Mouse (Mus musculus): ENCODE data around the gene Fundc1. TPM values are rescaled to one million over a fixed set of nuclear protein-coding genes. Genes with fewer than 3 reads are reported as not detected.

Fundc1 gene
- total RNA-seq, 2 experiments from 2014 or later: 25.1 to 30.6 TPM

GRCm38 (mm10) chrX:17512021-17512602, 60.0 kb downstream of the Fundc1 start:
- intact Hi-C loops (cut with DNase I): no loop called here
- no peak for DNase-seq (ENCODE audit: low spot score in 2 of 2)

Data from left cerebral cortex, postnatal 14 days (tissue).